Mouse (Mus musculus) lung, embryonic 14.5 days (tissue): ENCODE measurements at regions not wholly inside any gene's neighbourhood (a gene's known extent, or its start where the extent isn't known, plus 50 kb on each side); places are given as distances from the start of the nearest gene placed in this dataset.

Experiments used
- ATAC-seq: fragments of 200-750 bp; cut with Nextera tagmentation; 2 replicates; pipeline ENCODE4 v1.8.0; 2017; ENCODE audit warnings: mild to moderate bottlenecking, moderate TSS enrichment, moderate library complexity; ENCODE audit not compliant: insufficient read depth
- DNase-seq: peaks from one replicate; pipeline ENCODE4 v3.0.0-alpha.2; 2015
- H3K27ac ChIP-seq: fragments of 300-500 bp; sonication (generic); 2 replicates; pipeline ENCODE4 v1.5.1; 2014; ENCODE audit warnings: low read depth, mild to moderate bottlenecking, moderate library complexity
- H3K27me3 ChIP-seq: fragments of 300-500 bp; sonication (generic); 2 replicates; pipeline ENCODE4 v1.6.1; 2014; ENCODE audit warnings: low read length, control low read depth; ENCODE audit not compliant: insufficient read depth
- H3K36me3 ChIP-seq: fragments of 300-500 bp; sonication (generic); 2 replicates; pipeline ENCODE4 v1.6.1; 2014; ENCODE audit warnings: control low read depth; ENCODE audit not compliant: insufficient read depth
- H3K4me1 ChIP-seq: fragments of 300-500 bp; sonication (generic); 2 replicates; pipeline ENCODE4 v1.6.1; 2014; ENCODE audit warnings: antibody characterized with exemption, control low read depth; ENCODE audit not compliant: insufficient read depth
- H3K4me2 ChIP-seq: fragments of 300-500 bp; sonication (generic); 2 replicates; pipeline ENCODE4 v1.6.1; 2014; ENCODE audit warnings: mild to moderate bottlenecking
- H3K4me3 ChIP-seq: fragments of 300-500 bp; sonication (generic); 2 replicates; pipeline ENCODE4 v1.5.1; 2014; ENCODE audit warnings: low read depth, low read length
- H3K9ac ChIP-seq: fragments of 300-500 bp; sonication (generic); 2 replicates; pipeline ENCODE4 v1.6.1; 2014
- H3K9me3 ChIP-seq: fragments of 300-500 bp; sonication (generic); 2 replicates; pipeline ENCODE4 v1.6.1; 2016; ENCODE audit warnings: low read depth, low read length, control low read depth
- CTCF ChIP-seq: IDR thresholded peaks from 2 replicates; pipeline ENCODE4 v1.5.1; 2016; ENCODE audit warnings: antibody characterized with exemption, low read depth
- WGBS: fragments of 180-500 bp; shearing (Covaris S2); extraction: QIAGEN DNeasy Blood & Tissue Kit; methylation state at CpG from one replicate; pipeline ENCODE4 v1.1.7; 2014; 5-methylcytosine and 5-hydroxymethylcytosine counted together

- Histone ChIP-seq H3K27me3 (no peaks in the 10 kb centered on the region), H3K27ac (no peak overlapping the region), H3K4me2 (no peak overlapping the region), H3K36me3 (no peaks in the 10 kb centered on the region), H3K9ac (no peak overlapping the region), H3K4me1 (peaks cover 6% of the 10 kb centered on the region; the same call in 1 of the 2 replicates), H3K4me3 (no peak overlapping the region), H3K9me3 (no peaks in the 10 kb centered on the region)
- no peak for TF ChIP-seq CTCF
- ATAC-seq (peak; percentile 94), DNase-seq (peak; percentile 98)
- 23% methylated on average over 3 of the region's 3 CpGs for WGBS
Measured at GRCm38 (mm10) chr9:30140188-30140587, 177.2 kb upstream of the Ntm start.

GRCm38 (mm10) chr9:30141186-30141585, 178.2 kb upstream of the Ntm start:
- no peak overlapping the region for H3K4me2 ChIP-seq
- no peaks in the 10 kb centered on the region for H3K9me3 ChIP-seq
- DNase-seq (no peak), ATAC-seq (no peak)
- no peaks in the 10 kb centered on the region for H3K36me3 ChIP-seq
- H3K4me3 ChIP-seq = no peak overlapping the region
- peaks cover 6% of the 10 kb centered on the region; the same call in 1 of the 2 replicates for H3K4me1 ChIP-seq
- H3K9ac ChIP-seq = no peak overlapping the region
- no peaks in the 10 kb centered on the region for H3K27me3 ChIP-seq
- 89% methylated on average over 3 of the region's 3 CpGs for WGBS
- TF ChIP-seq CTCF = no peak
- no peak overlapping the region for H3K27ac ChIP-seq

- Histone ChIP-seq H3K9ac (no peak overlapping the region), H3K4me2 (no peak overlapping the region), H3K4me1 (peaks cover 6% of the 10 kb centered on the region; the same call in 1 of the 2 replicates), H3K36me3 (no peaks in the 10 kb centered on the region), H3K27me3 (no peaks in the 10 kb centered on the region), H3K9me3 (no peaks in the 10 kb centered on the region), H3K27ac (no peak overlapping the region), H3K4me3 (no peak overlapping the region)
- WGBS = 82% methylated on average over 10 of the region's 10 CpGs
- no peak for DNase-seq
- no peak for TF ChIP-seq CTCF
- no peak for ATAC-seq
Measured at GRCm38 (mm10) chr9:30142806-30143458, 180.0 kb upstream of the Ntm start.

- Histone ChIP-seq H3K36me3 (no peaks in the 10 kb centered on the region), H3K4me2 (no peak overlapping the region), H3K9me3 (no peaks in the 10 kb centered on the region), H3K27ac (no peak overlapping the region), H3K9ac (no peak overlapping the region), H3K27me3 (no peaks in the 10 kb centered on the region), H3K4me1 (no peaks in the 10 kb centered on the region), H3K4me3 (no peak overlapping the region)
- no peak for TF ChIP-seq CTCF
- DNase-seq (peak; percentile 13), ATAC-seq (0 out of 2 replicates have a peak, but pooled peaks have one; percentile 52)
- whole genome bisulfite sequencing = 35% methylated on average over 17 of the region's 17 CpGs
Measured at GRCm38 (mm10) chr9:30149481-30150468, 186.8 kb upstream of the Ntm start.

GRCm38 (mm10) chr9:30151173-30151572, 188.2 kb upstream of the Ntm start:
- WGBS = 95% methylated on average over 1 of the region's 1 CpGs
- no peaks in the 10 kb centered on the region for H3K27me3 ChIP-seq
- H3K4me2 ChIP-seq = no peak overlapping the region
- H3K4me3 ChIP-seq = no peak overlapping the region
- no peak overlapping the region for H3K9ac ChIP-seq
- no peak overlapping the region for H3K27ac ChIP-seq
- peak; percentile 6 for DNase-seq
- H3K4me1 ChIP-seq = no peaks in the 10 kb centered on the region
- TF ChIP-seq CTCF = no peak
- no peaks in the 10 kb centered on the region for H3K36me3 ChIP-seq
- H3K9me3 ChIP-seq = no peaks in the 10 kb centered on the region
- ATAC-seq = no peak

- Histone ChIP-seq H3K4me2 (no peak overlapping the region), H3K27ac (no peak overlapping the region), H3K4me1 (no peaks in the 10 kb centered on the region), H3K4me3 (no peak overlapping the region), H3K27me3 (no peaks in the 10 kb centered on the region), H3K9me3 (no peaks in the 10 kb centered on the region), H3K9ac (no peak overlapping the region), H3K36me3 (no peaks in the 10 kb centered on the region)
- TF ChIP-seq CTCF = no peak
- no peak for DNase-seq
- WGBS = 78% methylated on average over 13 of the region's 13 CpGs
- no peak for ATAC-seq
Measured at GRCm38 (mm10) chr9:30166235-30166752, 203.4 kb upstream of the Ntm start.

GRCm38 (mm10) chr9:30167223-30167622, 204.3 kb upstream of the Ntm start:
- no peak overlapping the region for H3K4me2 ChIP-seq
- H3K36me3 ChIP-seq = no peaks in the 10 kb centered on the region
- no peak for DNase-seq
- H3K9me3 ChIP-seq = no peaks in the 10 kb centered on the region
- 66% methylated on average over 7 of the region's 7 CpGs for WGBS
- no peak overlapping the region for H3K27ac ChIP-seq
- no peak overlapping the region for H3K9ac ChIP-seq
- no peak overlapping the region for H3K4me3 ChIP-seq
- TF ChIP-seq CTCF = no peak
- ATAC-seq = no peak
- H3K27me3 ChIP-seq = no peaks in the 10 kb centered on the region
- no peaks in the 10 kb centered on the region for H3K4me1 ChIP-seq
